Mouse (Mus musculus) c-Kit-positive CD71-positive TER-119-positive erythroid progenitor cells, embryonic 14.5 days (primary cell): ENCODE data around the gene Tulp2.
"Not testable (repeated sequence)": the region's sequence is repeated elsewhere in the genome, so short reads cannot be mapped to it uniquely, and the experiment has no call there.

ENCODE experiments used
- DNase-seq: peaks from one replicate; pipeline ENCODE4 v3.0.0-alpha.2; 2013; ENCODE audit warnings: low spot score

Tulp2 gene

GRCm38 (mm10) chr7:45522194-45522752 is 40.6 kb downstream of the Tulp2 start:
- no peak for DNase-seq

GRCm38 (mm10) chr7:45522957-45523676 is 41.4 kb downstream of the Tulp2 start:
- peak; percentile 34 for DNase-seq

- no peak for DNase-seq
Measured at GRCm38 (mm10) chr7:45523678-45524170, 42.0 kb downstream of the Tulp2 start.

GRCm38 (mm10) chr7:45524841-45525621 is 43.4 kb downstream of the Tulp2 start:
- peak; percentile 95 for DNase-seq

- peak; percentile 95 for DNase-seq
Measured at GRCm38 (mm10) chr7:45525809-45526473, 44.3 kb downstream of the Tulp2 start, which contains the start of the genes Ppp1r15a and Plekha4. Ppp1r15a (minus strand) TSS chr7:45526268. Plekha4 (plus strand) TSS chr7:45526330.

GRCm38 (mm10) chr7:45526474-45527120 is 44.9 kb downstream of the Tulp2 start:
- peak; percentile 54 for DNase-seq

- not testable (repeated sequence) for DNase-seq
Measured at GRCm38 (mm10) chr7:45527169-45527568, 45.5 kb downstream of the Tulp2 start.

GRCm38 (mm10) chr7:45529461-45529860 is 47.8 kb downstream of the Tulp2 start:
- DNase-seq: no peak

GRCm38 (mm10) chr7:45530643-45531042 is 49.0 kb downstream of the Tulp2 start:
- DNase-seq: no peak

- no peak for DNase-seq
Measured at GRCm38 (mm10) chr7:45535676-45536075, 54.0 kb downstream of the Tulp2 start.

- DNase-seq: no peak
Measured at GRCm38 (mm10) chr7:45537602-45538001, 55.9 kb downstream of the Tulp2 start.

- no peak for DNase-seq
Measured at GRCm38 (mm10) chr7:45538163-45539041, 56.7 kb downstream of the Tulp2 start.

- no peak for DNase-seq
Measured at GRCm38 (mm10) chr7:45539095-45539494, 57.4 kb downstream of the Tulp2 start.

GRCm38 (mm10) chr7:45540213-45540612 is 58.5 kb downstream of the Tulp2 start:
- no peak for DNase-seq

GRCm38 (mm10) chr7:45544525-45544924 is 62.8 kb downstream of the Tulp2 start:
- no peak for DNase-seq

GRCm38 (mm10) chr7:45549641-45550436 is 68.2 kb downstream of the Tulp2 start:
- DNase-seq: no peak

- DNase-seq: no peak
Measured at GRCm38 (mm10) chr7:45550821-45551511, 69.3 kb downstream of the Tulp2 start.

GRCm38 (mm10) chr7:45551512-45551883 is 69.8 kb downstream of the Tulp2 start:
- DNase-seq: no peak

GRCm38 (mm10) chr7:45553519-45553918 is 71.8 kb downstream of the Tulp2 start:
- DNase-seq: no peak
